Mouse (Mus musculus): ENCODE data around the gene Itpkc.

Gene Itpkc

DNA sequence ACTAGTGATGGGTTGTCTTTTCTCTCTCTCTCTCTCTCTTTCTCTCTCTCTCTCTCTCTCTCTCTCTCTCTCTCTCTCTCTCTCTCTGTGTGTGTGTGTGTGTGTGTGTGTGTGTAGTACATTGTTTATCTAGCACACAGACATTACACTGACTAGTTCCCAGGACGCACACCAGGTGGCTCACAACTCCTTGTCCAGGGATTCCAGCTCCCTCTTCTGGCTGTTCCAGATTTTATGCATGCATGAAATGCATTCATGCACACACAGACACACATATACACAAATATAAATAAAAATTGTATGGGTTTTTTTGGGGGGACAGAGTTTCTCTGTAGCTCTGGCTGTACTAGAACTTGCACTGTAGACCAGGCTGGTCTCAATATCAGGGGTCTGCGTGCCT is 9.1 kb upstream of the Itpkc start:
- in situ Hi-C loops (cut with MseI, MboI): no loop called here

DNA sequence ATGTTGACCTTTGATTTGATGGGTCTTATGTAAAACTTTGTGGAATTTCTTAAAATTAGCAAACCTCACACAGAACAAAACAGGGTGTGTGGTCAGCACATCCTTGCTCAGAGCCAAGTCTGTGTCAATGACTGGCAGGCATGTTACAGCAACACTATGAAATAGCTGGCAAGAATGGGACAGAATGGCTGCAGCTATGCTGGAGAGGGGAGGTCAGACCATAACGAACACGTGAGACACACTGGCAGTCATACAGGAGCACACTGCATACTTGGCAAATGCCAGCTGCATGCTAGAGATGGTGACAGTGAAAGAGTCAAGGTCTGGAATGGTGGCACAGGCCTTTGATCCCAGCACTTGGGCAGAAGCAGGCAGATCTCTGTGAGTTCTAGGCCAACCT is 7.3 kb upstream of the Itpkc start:
- in situ Hi-C loops (cut with MseI, MboI): no loop called here

DNA sequence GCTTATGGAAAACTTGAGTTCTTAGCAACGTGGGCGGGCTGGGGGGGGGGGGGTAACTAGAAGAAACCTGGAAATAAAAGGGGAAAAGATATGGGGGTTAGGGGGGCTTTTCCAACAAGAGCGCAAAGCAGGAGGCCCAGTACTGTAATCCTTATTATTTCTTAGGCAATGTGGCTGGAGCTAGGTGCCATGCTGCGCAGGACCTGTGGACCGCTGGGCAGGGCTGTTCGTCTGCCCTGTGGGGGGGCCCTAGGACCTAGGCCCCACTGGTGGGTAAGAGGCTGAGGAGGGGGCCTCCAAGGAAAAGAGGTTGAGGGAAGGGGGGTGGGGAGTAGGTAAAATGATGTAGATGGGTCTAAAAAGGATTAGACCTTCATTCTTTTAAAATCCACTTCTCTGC is 4.8 kb upstream of the Itpkc start:
- in situ Hi-C loops (cut with MseI, MboI): no loop called here

DNA sequence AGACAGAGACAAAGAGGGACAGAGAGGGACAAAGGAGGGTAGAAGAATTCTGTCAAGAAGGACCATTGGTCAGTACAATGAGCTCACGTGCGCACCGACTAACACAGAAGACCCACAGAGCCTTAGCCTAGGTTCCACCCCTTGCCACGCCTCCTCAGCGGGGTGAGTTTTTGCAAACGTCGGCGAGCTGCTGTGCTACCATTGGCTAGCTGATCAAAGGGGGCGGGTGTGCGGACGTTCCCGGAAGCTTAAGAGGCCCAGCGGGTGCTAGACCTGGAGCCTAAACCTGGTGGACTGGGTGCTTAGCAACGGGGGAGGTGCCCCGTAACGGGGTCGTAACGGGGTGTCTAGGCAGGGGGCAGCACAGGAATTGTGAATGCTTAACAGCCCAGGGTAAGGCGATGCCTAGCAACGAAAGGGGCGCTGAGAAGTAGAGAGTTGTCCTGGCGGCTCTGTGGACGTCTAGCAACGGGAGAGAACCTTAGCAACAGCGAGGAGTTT is 4.4 kb upstream of the Itpkc start, which contains the start of gene Coq8b:
Gene Coq8b, plus strand, starts transcription at position 243 of the 501 bp plus-strand sequence.
- in situ Hi-C loops (cut with MseI, MboI): no loop called here

DNA sequence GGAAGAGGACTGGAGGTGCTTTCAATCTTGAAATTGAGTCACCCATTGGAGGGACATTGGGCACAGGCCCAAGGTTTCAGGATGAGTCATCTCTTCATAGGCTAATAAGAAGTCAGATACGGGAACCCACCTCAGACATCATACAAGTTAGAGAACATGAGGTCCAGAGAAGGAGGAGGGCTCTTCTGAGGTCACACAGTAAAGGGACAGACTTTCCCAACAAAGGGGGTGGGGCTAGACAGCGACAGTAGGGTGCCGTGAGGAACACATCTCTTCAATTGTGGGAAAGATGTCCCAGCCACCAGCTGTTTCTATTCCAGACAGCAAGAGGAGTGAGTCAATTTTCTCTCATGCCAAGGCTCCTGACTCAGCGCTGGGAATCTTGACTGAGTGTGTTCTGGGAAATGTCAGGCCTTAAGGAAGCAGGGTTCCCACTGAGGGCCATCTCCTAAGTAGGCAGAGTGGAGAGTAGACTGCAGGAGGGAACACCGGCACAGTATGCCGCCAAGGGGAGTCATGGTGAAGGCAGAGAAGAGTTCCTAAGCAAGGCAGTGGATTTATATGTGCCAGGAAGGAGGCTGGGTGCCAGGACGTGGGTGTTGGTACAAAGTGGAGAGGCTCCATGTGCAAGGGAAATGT is 3.4 kb upstream of the Itpkc start:
- in situ Hi-C loops (cut with MseI, MboI): no loop called here

DNA sequence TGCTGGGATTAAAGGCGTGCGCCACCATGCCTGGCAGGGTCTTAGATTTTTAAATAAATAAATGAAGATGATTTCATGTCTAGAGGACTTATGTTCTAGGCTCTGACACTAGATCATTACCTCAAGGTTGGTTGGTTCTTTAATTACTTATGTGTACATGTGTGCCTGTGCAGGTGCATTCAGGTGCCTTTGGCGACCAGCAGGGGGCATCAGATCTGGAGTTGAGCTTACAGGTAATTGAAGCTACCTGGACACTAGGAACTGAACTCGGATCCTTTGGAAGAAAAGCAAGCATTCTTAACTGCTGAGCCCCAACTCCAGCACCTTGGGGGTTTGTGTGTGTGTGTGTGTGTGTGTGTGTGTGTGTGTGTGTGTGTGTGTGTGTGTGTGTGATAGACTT is 2.3 kb upstream of the Itpkc start:
- in situ Hi-C loops (cut with MseI, MboI): no loop called here

DNA sequence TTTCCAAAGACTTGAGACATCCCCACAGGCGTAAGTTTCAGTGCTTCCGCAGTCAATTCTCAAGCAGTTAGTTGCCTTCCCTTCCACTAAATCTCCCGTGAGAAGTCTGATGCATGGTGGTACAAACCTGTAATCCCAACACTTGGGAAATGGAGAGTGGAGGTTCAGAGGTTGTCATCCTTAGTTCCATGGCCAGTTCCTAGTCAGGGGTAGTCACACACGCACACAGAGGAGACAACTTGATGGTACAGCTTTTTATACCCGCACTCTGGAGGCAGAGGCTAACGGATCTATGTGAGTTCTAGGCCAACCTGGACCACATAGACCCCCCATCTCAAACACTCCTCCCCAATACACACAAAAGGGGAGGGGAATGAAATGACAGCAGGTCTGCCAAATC is 404 bp upstream of the Itpkc start:
- in situ Hi-C loops (cut with MseI, MboI): no loop called here

DNA sequence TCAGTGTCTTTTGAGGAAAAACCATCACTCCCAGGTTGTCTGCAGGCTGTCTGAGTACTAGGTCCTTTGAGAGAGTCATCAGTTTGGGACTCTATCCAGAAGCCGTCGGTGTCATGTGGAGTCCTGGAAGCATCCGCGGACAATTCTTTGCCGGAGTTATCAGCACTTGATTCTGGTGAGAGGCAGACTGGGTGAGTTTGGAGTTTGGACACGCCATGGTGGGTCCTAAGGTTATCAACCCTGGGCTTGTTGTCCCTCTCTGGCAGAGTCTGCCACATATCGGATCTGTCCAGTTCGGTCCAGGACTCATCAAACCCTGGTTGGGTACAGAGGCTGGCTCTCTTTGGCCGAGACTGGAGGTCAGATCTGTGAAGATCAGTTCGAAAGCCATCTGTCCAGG is 785 bp downstream of the Itpkc start:
- in situ Hi-C loops (cut with MseI, MboI): no loop called here

DNA sequence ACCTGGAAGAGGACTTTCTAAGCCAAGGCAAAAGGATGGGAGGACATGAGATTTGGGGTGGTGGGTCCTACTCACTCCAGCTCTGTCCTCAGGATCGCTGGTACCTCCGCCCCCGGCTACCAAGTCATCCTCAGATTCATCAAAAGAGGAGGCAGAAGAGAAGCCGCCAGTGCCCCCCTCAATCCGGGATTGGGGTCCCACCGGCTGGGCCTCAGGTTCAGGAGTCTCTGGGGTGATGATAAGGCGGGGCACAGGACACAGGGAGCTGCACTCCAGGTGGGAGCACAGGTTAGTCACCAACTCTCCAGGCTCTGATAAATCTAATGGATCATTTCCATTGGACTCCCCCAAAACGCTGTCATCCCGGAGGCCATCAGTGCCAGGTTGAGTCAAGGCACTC is 1.2 kb downstream of the Itpkc start:
- in situ Hi-C loops (cut with MseI, MboI): no loop called here

DNA sequence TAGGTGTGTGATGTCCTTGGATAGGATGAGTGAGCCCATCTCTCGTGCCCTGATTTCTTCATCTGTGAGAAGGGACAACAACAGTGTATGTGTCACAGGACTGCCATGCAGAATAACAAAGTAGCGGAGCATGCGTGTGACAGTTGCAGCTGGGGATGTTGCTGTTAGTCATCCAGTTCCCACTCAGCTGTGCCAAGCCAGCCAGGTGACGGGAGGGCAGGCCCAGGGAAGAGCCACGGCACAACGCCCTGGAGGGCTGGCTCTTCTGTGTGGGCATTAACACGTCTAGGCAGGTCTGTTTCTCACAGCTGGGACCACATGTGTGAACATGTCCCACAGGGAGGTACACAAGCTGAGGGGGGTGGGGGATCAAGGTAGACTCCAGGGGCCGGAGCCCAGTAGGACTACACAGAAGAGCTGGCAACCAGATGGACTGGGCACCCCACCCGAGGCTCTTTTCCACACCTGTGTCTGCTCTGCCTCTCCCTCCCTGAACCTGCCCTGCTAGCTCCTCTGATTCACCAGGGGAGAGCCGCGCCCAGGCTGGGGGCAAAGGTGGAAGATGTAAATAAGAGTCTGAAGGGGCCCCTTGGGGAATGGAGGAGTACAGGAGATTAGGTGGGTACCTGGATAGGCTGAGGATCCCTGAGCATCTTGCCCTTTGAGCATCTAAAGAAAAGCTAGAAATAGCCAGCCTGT is 3.4 kb downstream of the Itpkc start:
- in situ Hi-C loops (cut with MseI, MboI): no loop called here

DNA sequence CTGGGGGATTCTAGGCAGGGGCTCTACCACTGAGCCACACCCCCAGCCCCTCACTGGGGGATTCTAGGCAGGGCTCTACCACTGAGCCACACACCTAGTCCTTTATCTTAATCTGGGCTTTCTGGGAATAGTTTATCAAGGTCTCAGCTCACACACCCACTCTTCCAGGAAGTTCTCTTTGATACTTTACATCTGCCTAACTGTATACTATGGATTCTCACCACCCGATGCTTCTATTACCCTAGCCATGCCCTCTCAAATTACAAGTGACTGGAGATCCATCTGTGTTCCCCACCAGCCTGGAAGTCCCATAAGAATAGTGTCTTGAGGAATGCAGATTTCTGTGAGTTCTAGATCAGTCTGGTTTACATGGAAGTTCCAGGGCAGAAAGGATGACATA is 5.9 kb downstream of the Itpkc start:
- in situ Hi-C loops (cut with MseI, MboI): no loop called here

DNA sequence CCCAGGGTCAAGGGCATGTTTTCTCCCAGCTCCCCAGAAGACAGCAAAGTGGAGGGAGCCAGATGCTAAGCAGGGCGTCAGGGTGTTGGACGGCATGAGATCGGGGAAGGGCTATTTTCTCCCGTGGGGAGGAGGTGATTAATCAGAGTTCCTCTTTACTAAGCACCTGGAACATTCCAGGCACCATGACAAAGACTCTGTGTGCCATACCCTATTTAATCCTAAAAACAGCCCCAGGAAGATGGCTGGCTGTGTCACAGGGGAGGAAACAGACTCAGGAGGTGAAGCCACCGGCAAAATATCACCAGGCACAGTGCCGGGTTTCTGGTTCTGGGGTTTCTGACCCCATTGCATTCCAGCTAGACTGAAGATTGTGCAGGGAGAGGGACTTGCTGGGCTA is 6.5 kb downstream of the Itpkc start:
- in situ Hi-C loops (cut with MseI, MboI): no loop called here

DNA sequence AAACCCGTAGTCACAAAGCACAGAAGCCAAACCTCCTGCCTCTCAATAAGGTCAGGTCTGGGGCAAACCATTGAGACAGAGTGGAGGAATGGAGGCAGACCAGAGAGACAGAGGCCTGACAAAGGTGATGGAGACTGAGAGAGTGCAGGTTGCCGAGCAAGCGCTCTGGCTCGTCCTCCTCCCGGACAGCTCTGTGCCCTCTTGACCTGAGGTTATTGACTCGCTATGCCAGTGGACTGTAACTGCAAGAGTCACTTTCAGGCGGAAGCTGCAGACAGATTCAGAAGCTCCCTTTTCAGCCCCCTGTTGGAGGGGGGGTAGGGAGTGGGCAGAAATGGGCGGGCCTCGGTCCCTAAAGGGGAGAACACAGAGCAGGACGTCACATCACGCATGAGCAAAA is 8.5 kb downstream of the Itpkc start:
- in situ Hi-C loops (cut with MseI, MboI): no loop called here

DNA sequence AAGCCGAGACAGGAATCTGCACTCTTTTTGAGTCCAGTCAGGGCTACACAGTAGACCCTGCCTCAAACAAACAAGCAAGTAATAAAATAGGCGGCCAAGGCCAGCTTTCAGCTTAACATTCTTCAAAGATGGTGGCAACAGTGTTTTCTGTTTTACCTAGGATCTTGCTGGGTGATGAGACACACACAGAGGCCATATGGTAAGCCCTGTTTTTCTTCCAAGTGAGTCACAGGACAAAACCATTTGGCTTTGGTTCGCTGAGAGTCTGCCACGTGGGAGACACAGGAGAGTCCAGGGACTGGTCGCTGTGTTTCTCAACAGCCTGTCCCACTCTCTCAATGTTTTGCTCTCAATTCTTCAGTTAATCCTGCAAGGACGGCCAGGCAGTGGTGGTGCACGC is 9.9 kb downstream of the Itpkc start:
- in situ Hi-C loops (cut with MseI, MboI): no loop called here

DNA sequence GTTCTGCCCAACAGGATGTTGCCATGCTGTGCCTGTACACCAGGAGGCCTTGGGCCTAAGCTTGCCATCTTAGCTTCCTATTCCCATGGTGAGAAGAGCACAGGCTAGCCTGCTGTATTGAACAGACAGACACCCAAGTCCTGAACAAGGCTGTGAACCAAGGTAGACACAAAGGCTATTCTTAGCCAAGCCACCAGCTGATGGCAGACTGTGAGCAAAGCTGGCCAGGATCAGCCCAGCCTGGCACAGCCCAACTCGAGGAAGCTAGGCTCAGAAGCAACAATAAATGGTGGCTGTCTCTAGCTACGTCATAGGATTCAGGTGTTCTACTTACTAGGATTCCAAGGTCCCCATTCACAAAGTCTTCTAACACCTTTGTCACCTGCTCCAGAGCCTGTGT is 15.8 kb downstream of the Itpkc start:
- in situ Hi-C loops (cut with MseI, MboI): no loop called here

DNA sequence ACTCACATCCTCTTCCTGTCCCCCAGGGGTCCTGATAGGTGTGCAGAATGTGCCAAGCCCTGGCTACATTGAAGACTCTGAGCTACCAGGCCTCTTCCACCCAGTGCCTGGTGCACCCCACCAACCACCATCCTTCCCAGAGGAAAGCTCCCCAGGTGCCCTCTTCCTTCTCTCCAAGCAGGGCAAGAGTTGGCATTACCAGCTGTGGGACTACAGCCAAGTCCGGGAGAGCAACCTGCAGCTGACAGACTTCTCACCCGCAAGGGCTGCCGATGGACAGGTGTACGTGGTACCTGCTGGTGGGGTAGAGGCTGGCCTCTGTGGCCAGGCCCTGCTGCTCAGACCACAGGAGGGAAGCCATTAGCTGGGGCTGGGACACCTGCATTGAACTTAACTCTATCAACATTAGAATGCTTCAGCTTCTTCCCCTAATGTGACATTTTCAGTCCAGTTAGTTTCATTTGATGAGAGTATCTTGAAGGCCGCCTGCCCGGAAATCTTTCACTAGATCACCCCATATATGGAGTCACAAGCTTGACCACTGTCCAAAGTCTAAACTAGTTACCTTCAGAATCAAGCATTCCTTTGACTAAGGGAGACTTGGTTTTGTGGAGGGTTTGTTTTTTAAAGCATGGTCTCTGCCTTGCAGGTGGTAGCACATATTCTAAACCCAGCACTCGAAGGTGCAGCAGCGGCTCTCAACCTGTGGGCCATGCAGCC is 24.6 kb downstream of the Itpkc start:
- in situ Hi-C loops (cut with MseI, MboI): no loop called here

DNA sequence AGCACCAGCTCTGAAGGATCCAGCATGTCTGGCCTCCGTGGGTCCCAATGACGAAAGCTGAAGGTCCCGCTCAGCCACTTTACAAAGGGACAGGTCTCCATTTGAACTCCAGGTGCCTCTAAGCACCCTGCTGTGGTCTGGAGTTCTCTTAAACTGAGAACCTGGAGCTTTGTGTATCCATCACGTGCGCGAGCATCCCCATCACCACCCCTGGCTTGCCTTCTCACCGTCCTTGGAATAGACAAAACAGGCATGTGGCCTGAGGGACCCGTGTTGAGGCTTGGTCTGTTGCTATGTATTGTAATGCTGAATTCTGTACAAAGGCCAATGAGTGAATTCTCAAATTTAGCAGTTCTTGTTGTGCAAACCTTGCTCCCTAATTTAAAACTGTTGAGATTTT is 29.7 kb downstream of the Itpkc start:
- in situ Hi-C loops (cut with MseI, MboI): no loop called here

DNA sequence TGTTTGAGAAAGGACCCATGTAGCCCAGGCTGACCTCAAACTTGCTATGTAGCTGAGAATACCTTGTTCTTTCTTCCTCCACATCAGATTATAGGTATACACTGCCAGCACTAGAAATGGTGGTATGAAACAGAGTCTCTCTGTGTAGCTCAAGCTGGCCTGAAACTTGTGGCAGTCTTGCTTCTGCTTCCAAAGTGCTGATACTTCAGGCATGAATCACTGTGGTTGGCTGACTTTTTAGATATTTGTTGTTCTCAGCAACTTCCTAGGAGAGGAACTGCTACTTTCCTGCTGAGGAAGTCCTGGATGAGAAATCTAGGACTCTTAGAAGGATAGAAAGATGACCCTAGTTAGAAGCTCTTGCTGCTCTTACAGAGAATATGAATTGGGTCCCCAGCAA is 30.1 kb downstream of the Itpkc start:
- in situ Hi-C loops (cut with MseI, MboI): no loop called here

DNA sequence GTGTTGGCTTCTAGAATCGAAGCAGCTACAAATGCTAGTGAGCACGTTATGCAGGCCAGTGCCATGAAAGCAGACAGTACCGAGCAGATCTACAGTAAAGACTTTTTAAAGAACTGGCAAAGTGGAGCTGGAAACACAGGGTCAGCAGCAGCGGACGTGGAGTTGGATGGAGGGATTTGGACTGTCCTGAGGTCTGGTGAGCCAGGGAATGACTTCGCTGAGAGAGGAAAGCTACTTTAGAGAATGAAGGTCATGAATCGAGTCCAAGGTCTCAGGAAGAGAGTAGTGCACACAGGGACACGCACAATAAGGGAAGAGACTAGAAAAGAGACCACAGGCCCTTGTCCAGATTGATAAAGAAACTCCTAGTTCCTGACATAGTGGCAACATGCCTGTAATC is 30.8 kb downstream of the Itpkc start:
- in situ Hi-C loops (cut with MseI, MboI): no loop called here

DNA sequence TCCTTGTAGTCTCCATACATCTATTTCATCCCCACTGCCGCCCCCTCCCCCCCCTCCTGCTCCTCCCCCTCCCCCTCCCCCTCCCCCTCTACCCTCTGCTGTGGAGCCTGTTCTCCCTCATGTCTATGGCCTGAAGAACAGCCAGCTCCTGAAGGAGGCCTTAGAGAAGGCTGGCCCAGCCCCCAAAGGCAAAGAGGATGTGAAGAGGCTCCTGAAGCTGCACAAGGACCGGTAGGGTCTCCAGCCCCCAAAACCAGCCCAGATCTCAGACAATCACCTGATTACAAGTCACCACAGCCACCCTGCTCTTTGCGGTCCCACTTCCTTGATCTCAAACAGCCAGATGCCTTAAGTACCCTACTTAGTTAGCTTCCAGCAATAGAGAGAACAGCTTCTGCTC is 31.3 kb downstream of the Itpkc start:
- in situ Hi-C loops (cut with MseI, MboI): no loop called here

DNA sequence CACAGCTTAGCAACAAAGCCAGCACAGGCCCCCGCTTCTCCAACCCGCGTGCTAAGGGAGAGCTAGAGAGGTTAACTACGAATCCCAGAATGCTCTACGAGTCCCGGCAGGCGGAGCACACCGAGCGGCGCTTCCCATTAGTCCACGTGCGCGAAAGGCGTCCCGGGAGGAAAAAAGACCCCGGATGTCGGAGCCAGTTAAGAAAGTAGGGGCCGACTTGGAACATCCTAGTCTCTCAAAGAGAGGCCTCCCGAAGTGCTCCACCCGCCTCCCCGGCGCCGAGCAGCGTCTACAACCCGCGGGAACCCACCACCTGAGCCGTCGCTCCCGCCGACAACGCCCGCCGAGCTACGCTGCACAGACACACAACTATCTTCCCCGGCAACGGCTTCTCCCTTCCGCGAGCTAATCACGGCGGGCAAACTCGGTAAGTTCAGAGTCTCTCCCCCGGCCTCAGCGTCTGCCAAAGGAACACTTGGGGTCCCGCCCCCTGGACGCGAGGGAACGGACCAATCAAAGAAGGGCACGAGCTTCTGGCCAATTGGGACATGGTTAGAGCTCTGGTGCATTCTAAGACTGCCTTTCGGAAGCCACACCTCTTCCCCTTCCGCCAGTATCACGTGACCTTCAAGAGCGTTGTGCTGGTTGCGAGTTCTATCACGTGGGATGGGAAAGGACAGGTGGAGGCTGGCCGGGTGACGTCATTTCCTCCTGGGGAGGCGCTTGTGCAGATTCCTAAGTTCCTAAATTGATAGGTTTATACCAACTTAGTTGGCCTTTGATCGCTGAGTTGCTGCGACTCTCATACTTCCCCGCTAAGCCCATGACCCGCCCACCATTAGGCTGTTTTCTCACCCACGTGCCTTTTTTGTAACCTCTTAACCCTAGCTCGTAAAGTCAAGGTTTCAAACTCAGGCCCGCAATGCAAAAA is 32.5 kb downstream of the Itpkc start, which contains the start of the genes BC024978 and Snrpa:
Gene BC024978, plus strand, starts transcription at position 101 of the 931 bp plus-strand sequence.
Gene Snrpa, minus strand, starts transcription at position 591 of the 931 bp plus-strand sequence.
- in situ Hi-C loops (cut with MseI, MboI): no loop called here

DNA sequence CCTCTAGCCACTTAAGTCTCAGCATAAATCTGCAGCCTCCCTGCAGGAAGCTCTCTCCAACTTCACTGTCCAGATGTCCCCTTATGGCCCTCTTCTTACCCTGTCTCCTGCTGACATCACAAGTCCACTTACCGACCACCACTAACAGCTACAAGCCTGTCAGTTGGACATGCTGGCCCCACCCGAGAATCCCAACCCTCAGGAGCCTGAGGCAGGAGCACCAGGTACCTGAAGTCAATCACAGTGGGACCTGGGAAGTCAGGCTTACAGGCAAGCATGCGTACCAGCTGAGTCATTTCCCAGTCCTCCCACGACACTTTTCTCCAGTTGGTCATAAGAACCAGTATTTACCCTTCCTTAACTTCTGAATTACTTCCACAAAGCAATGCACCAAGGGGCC is 34.7 kb downstream of the Itpkc start:
- in situ Hi-C loops (cut with MseI, MboI): no loop called here

Measured in mouse trophoblast stem cell (cell line).